Mouse (Mus musculus): ENCODE measurements around the gene Sergef. TPM values are rescaled to one million over a fixed set of nuclear protein-coding genes. Genes with fewer than 3 reads are reported as not detected.
A peak's percentile ranks its signal among the peaks of the same experiment; 100 is the strongest.

Sergef gene
- total RNA-seq, 4 experiments from 2014 or later = 3.9 to 6.9 (median 5.0) TPM

- DNase-seq (ENCODE audit: low spot score) = no peak
Observed at GRCm38 (mm10) chr7:46542117-46542516, 97.5 kb downstream of the Sergef start.

- DNase-seq (ENCODE audit: low spot score) = no peak
Observed at GRCm38 (mm10) chr7:46540616-46541015, 99.0 kb downstream of the Sergef start.

GRCm38 (mm10) chr7:46536456-46537097, 103.0 kb downstream of the Sergef start:
- no peak for DNase-seq (ENCODE audit: low spot score)

GRCm38 (mm10) chr7:46535429-46535799, 104.2 kb downstream of the Sergef start:
- no peak for DNase-seq (ENCODE audit: low spot score)

GRCm38 (mm10) chr7:46534767-46535428, 104.7 kb downstream of the Sergef start:
- DNase-seq (ENCODE audit: low spot score) = no peak

GRCm38 (mm10) chr7:46533518-46533917, 106.1 kb downstream of the Sergef start:
- no peak for DNase-seq (ENCODE audit: low spot score)

GRCm38 (mm10) chr7:46531345-46531744, 108.3 kb downstream of the Sergef start:
- DNase-seq (ENCODE audit: low spot score) = no peak

- no peak for DNase-seq (ENCODE audit: low spot score)
Observed at GRCm38 (mm10) chr7:46529930-46530329, 109.7 kb downstream of the Sergef start.

GRCm38 (mm10) chr7:46529259-46529658, 110.3 kb downstream of the Sergef start:
- no peak for DNase-seq (ENCODE audit: low spot score)

- DNase-seq (ENCODE audit: low spot score) = no peak
Observed at GRCm38 (mm10) chr7:46526665-46527154, 112.9 kb downstream of the Sergef start.

- no peak for DNase-seq (ENCODE audit: low spot score)
Observed at GRCm38 (mm10) chr7:46523215-46523614, 116.4 kb downstream of the Sergef start.

- DNase-seq (ENCODE audit: low spot score) = no peak
Observed at GRCm38 (mm10) chr7:46521794-46522193, 117.8 kb downstream of the Sergef start.

- DNase-seq (ENCODE audit: low spot score) = no peak
Observed at GRCm38 (mm10) chr7:46519148-46519547, 120.5 kb downstream of the Sergef start.

GRCm38 (mm10) chr7:46517158-46517557, 122.4 kb downstream of the Sergef start:
- no peak for DNase-seq (ENCODE audit: low spot score)

GRCm38 (mm10) chr7:46515960-46516359, 123.6 kb downstream of the Sergef start:
- DNase-seq (ENCODE audit: low spot score) = no peak

- DNase-seq (ENCODE audit: low spot score) = no peak
Observed at GRCm38 (mm10) chr7:46514981-46515380, 124.6 kb downstream of the Sergef start.

- no peak for DNase-seq (ENCODE audit: low spot score)
Observed at GRCm38 (mm10) chr7:46513562-46513961, 126.0 kb downstream of the Sergef start.

GRCm38 (mm10) chr7:46512792-46513191, 126.8 kb downstream of the Sergef start:
- DNase-seq (ENCODE audit: low spot score) = no peak

- DNase-seq (ENCODE audit: low spot score) = no peak
Observed at GRCm38 (mm10) chr7:46510806-46511205, 128.8 kb downstream of the Sergef start.

- DNase-seq (ENCODE audit: low spot score) = peak; percentile 21
Observed at GRCm38 (mm10) chr7:46509391-46510310, 130.0 kb downstream of the Sergef start.

GRCm38 (mm10) chr7:46508590-46509318, 130.9 kb downstream of the Sergef start:
- no peak for DNase-seq (ENCODE audit: low spot score)
